Mouse (Mus musculus): ENCODE data around the gene Bpifb4. TPM values are rescaled to one million over a fixed set of nuclear protein-coding genes. Genes with fewer than 3 reads are reported as not detected.

Gene Bpifb4
- total and polyA plus RNA-seq, 3 experiments: not detected

GRCm38 (mm10) chr2:153974582-153974981 is 36.6 kb downstream of the Bpifb4 start, which contains the start of gene Bpifa6:
Gene Bpifa6, plus strand, starts transcription at chr2:153974945.
- no peaks in the 10 kb centered on the region for H3K9me3 ChIP-seq (replicated peaks)
- H3K4me3 ChIP-seq (ENCODE audit: low read depth, low read length): no peak within 1 kb of the TSS
- ATAC-seq (ENCODE audit: extremely low read depth, insufficient number of reproducible peaks, low FRiP score, poor library complexity, severe bottlenecking) (no peak), DNase-seq (ENCODE audit: low spot score) (no peak)
- TF ChIP-seq GATA1 (IDR thresholded peaks at IDR 0.05; ENCODE audit: borderline replicate concordance, low read length) (no peak), POLR2AphosphoS5 (IDR thresholded peaks at IDR 0.05; ENCODE audit: insufficient replicate concordance, low read depth, low read length) (no peak), CTCF (IDR thresholded peaks at IDR 0.05; ENCODE audit: low read depth, low read length) (no peak), GATA2 (IDR thresholded peaks at IDR 0.05; ENCODE audit: borderline replicate concordance, low read depth, low read length) (no peak), TAL1 (conservative IDR thresholded peaks at IDR 0.05; ENCODE audit: low read depth, low read length) (no peak)
- no peaks in the 10 kb centered on the region for H3K4me1 ChIP-seq (ENCODE audit: insufficient read depth, low read depth, low read length)
- H3K36me3 ChIP-seq (replicated peaks): no peaks in the 10 kb centered on the region
- H3K27me3 ChIP-seq (ENCODE audit: insufficient read depth, low read length): no peaks in the 10 kb centered on the region; the same call in none of the 2 replicates

- peak; percentile 17 for DNase-seq (ENCODE audit: low spot score)
- H3K27me3 ChIP-seq (ENCODE audit: insufficient read depth, low read length): peaks cover 4% of the 10 kb centered on the region
- H3K9me3 ChIP-seq (replicated peaks): no peaks in the 10 kb centered on the region
- no peaks in the 10 kb centered on the region for H3K36me3 ChIP-seq (replicated peaks)
- no peak for ATAC-seq (ENCODE audit: extremely low read depth, insufficient number of reproducible peaks, low FRiP score, poor library complexity, severe bottlenecking)
- H3K4me3 ChIP-seq (ENCODE audit: low read depth, low read length): no peak overlapping the region
- H3K4me1 ChIP-seq (ENCODE audit: insufficient read depth, low read depth, low read length): no peaks in the 10 kb centered on the region
- TF ChIP-seq GATA1 (IDR thresholded peaks at IDR 0.05; ENCODE audit: borderline replicate concordance, low read length): no peak
- no peak for TF ChIP-seq GATA2 (IDR thresholded peaks at IDR 0.05; ENCODE audit: borderline replicate concordance, low read depth, low read length)
- peak; percentile 77 for TF ChIP-seq CTCF (IDR thresholded peaks at IDR 0.05; ENCODE audit: low read depth, low read length)
Measured at GRCm38 (mm10) chr2:153995770-153996169, 57.8 kb downstream of the Bpifb4 start.

- DNase-seq (ENCODE audit: low spot score) (no peak), ATAC-seq (ENCODE audit: extremely low read depth, insufficient number of reproducible peaks, low FRiP score, poor library complexity, severe bottlenecking) (no peak)
- Histone ChIP-seq H3K9me3 (replicated peaks) (no peaks in the 10 kb centered on the region), H3K4me1 (ENCODE audit: insufficient read depth, low read depth, low read length) (no peaks in the 10 kb centered on the region), H3K4me3 (ENCODE audit: low read depth, low read length) (no peak overlapping the region), H3K27me3 (ENCODE audit: insufficient read depth, low read length) (no peaks in the 10 kb centered on the region), H3K36me3 (replicated peaks) (no peaks in the 10 kb centered on the region)
- TF ChIP-seq TAL1 (conservative IDR thresholded peaks at IDR 0.05; ENCODE audit: low read depth, low read length): no peak
- no peak for TF ChIP-seq POLR2AphosphoS5 (IDR thresholded peaks at IDR 0.05; ENCODE audit: insufficient replicate concordance, low read depth, low read length)
- no peak for TF ChIP-seq GATA1 (IDR thresholded peaks at IDR 0.05; ENCODE audit: borderline replicate concordance, low read length)
- no peak for TF ChIP-seq CTCF (IDR thresholded peaks at IDR 0.05; ENCODE audit: low read depth, low read length)
- TF ChIP-seq GATA2 (IDR thresholded peaks at IDR 0.05; ENCODE audit: borderline replicate concordance, low read depth, low read length): no peak
Measured at GRCm38 (mm10) chr2:154000501-154000900, 62.5 kb downstream of the Bpifb4 start.

DNA sequence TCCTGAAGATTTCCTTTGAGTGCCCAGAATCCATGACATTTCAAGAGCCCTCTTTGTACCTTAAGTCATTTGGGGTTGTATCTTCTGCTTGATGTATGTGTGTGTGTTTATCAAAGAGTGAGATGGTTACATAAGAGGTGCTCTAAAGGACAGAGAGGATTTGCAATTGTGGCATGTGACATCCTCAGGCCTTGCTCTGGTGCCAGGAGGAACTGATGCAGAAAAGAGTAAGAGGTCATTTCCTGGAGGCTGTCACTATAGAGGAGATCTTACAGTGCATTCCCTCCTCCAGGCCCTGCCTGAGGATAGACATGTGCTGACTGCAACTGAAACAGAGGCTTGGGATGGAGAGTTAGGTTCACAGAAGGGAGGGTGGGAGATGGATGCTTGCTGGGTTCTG is 63.0 kb downstream of the Bpifb4 start:
- no peak overlapping the region for H3K4me3 ChIP-seq (ENCODE audit: low read depth, low read length)

GRCm38 (mm10) chr2:154004456-154004855 is 66.4 kb downstream of the Bpifb4 start:
- Histone ChIP-seq H3K4me1 (ENCODE audit: insufficient read depth, low read depth, low read length) (no peaks in the 10 kb centered on the region), H3K27me3 (ENCODE audit: insufficient read depth, low read length) (no peaks in the 10 kb centered on the region), H3K36me3 (replicated peaks) (no peaks in the 10 kb centered on the region), H3K4me3 (ENCODE audit: low read depth, low read length) (no peak overlapping the region), H3K9me3 (replicated peaks) (no peaks in the 10 kb centered on the region)
- DNase-seq (ENCODE audit: low spot score) (no peak), ATAC-seq (ENCODE audit: extremely low read depth, insufficient number of reproducible peaks, low FRiP score, poor library complexity, severe bottlenecking) (no peak)
- no peak for TF ChIP-seq GATA2 (IDR thresholded peaks at IDR 0.05; ENCODE audit: borderline replicate concordance, low read depth, low read length)
- TF ChIP-seq POLR2AphosphoS5 (IDR thresholded peaks at IDR 0.05; ENCODE audit: insufficient replicate concordance, low read depth, low read length): no peak
- TF ChIP-seq TAL1 (conservative IDR thresholded peaks at IDR 0.05; ENCODE audit: low read depth, low read length): no peak
- no peak for TF ChIP-seq CTCF (IDR thresholded peaks at IDR 0.05; ENCODE audit: low read depth, low read length)
- no peak for TF ChIP-seq GATA1 (IDR thresholded peaks at IDR 0.05; ENCODE audit: borderline replicate concordance, low read length)

More for the DNA sequence above, 63.0 kb downstream of the Bpifb4 start:
- DNase-seq (ENCODE audit: low spot score) (no peak), ATAC-seq (ENCODE audit: extremely low read depth, insufficient number of reproducible peaks, low FRiP score, poor library complexity, severe bottlenecking) (no peak)
- no peaks in the 10 kb centered on the region for H3K36me3 ChIP-seq (replicated peaks)
- H3K9me3 ChIP-seq (replicated peaks): no peaks in the 10 kb centered on the region
- no peaks in the 10 kb centered on the region for H3K27me3 ChIP-seq (ENCODE audit: insufficient read depth, low read length)
- H3K4me1 ChIP-seq (ENCODE audit: insufficient read depth, low read depth, low read length): no peaks in the 10 kb centered on the region
- TF ChIP-seq CTCF (IDR thresholded peaks at IDR 0.05; ENCODE audit: low read depth, low read length) (no peak), GATA1 (IDR thresholded peaks at IDR 0.05; ENCODE audit: borderline replicate concordance, low read length) (no peak), TAL1 (conservative IDR thresholded peaks at IDR 0.05; ENCODE audit: low read depth, low read length) (no peak), POLR2AphosphoS5 (IDR thresholded peaks at IDR 0.05; ENCODE audit: insufficient replicate concordance, low read depth, low read length) (no peak), GATA2 (IDR thresholded peaks at IDR 0.05; ENCODE audit: borderline replicate concordance, low read depth, low read length) (no peak)

DNA sequence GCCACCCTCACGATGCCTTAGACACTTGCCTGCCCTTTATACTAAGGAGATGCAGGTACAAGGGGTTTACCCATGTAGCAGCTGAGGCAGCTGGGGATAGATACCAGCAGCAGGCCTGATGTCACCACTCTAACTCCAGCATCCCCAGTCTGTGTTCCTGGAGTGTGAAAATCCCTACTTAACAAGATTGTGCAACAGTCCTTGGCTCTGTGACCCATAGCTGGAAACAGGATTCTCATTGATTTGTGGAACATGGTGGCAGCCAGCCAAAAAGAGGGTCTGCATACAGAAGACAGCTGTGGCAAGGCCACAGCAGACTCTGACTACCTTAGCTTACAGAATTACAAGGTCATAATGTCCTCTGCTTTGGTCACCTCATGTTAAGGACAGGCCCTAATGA is 67.1 kb downstream of the Bpifb4 start:
- H3K27me3 ChIP-seq (ENCODE audit: insufficient read depth, low read length): no peaks in the 10 kb centered on the region

More for the DNA sequence above, 67.1 kb downstream of the Bpifb4 start:
- Histone ChIP-seq H3K9me3 (replicated peaks) (no peaks in the 10 kb centered on the region), H3K4me3 (ENCODE audit: low read depth, low read length) (no peak overlapping the region), H3K36me3 (replicated peaks) (no peaks in the 10 kb centered on the region), H3K4me1 (ENCODE audit: insufficient read depth, low read depth, low read length) (no peaks in the 10 kb centered on the region)
- no peak for ATAC-seq (ENCODE audit: extremely low read depth, insufficient number of reproducible peaks, low FRiP score, poor library complexity, severe bottlenecking)
- no peak for DNase-seq (ENCODE audit: low spot score)
- TF ChIP-seq CTCF (IDR thresholded peaks at IDR 0.05; ENCODE audit: low read depth, low read length) (no peak), POLR2AphosphoS5 (IDR thresholded peaks at IDR 0.05; ENCODE audit: insufficient replicate concordance, low read depth, low read length) (no peak), GATA2 (IDR thresholded peaks at IDR 0.05; ENCODE audit: borderline replicate concordance, low read depth, low read length) (no peak), TAL1 (conservative IDR thresholded peaks at IDR 0.05; ENCODE audit: low read depth, low read length) (no peak), GATA1 (IDR thresholded peaks at IDR 0.05; ENCODE audit: borderline replicate concordance, low read length) (no peak)
